Mouse (Mus musculus) liver, adult 2 months (tissue): Measurements from ENCODE around the gene Card10. TPM values are rescaled to one million over a fixed set of nuclear protein-coding genes. Genes with fewer than 3 reads are reported as not detected.

ENCODE experiments used
- DNase-seq: peaks from one replicate; pipeline ENCODE4 v3.0.0-alpha.2; 2011; ENCODE audit warnings: low read depth, low spot score; ENCODE audit errors: extremely low read depth
- H3K27ac ChIP-seq: fragments of 200-500 bp; replicated peaks from 2 replicates; pipeline ENCODE4 v1.5.1; 2012; ENCODE audit warnings: low read depth, mild to moderate bottlenecking, control low read depth, inconsistent platforms, low read length; ENCODE audit not compliant: insufficient read depth
- H3K27me3 ChIP-seq: fragments of 200-500 bp; 2 replicates; pipeline ENCODE4 v1.6.1; 2012; ENCODE audit warnings: mild to moderate bottlenecking, moderate library complexity, low read length, inconsistent platforms; ENCODE audit not compliant: control insufficient read depth, insufficient read depth
- H3K36me3 ChIP-seq: fragments of 200-500 bp; 2 replicates; pipeline ENCODE4 v1.6.1; 2012; ENCODE audit warnings: low read length, inconsistent platforms; ENCODE audit not compliant: control insufficient read depth, insufficient read depth
- H3K4me1 ChIP-seq: fragments of 200-500 bp; 2 replicates; pipeline ENCODE4 v1.6.1; 2011; ENCODE audit warnings: low read length; ENCODE audit not compliant: control insufficient read depth, insufficient read depth
- H3K4me3 ChIP-seq: fragments of 200-500 bp; 2 replicates; pipeline ENCODE4 v1.5.1; 2011; ENCODE audit warnings: low read depth, mild to moderate bottlenecking, control low read depth, low read length, moderate library complexity; ENCODE audit not compliant: insufficient read depth
- H3K79me2 ChIP-seq: fragments of 200-500 bp; 2 replicates; pipeline ENCODE4 v1.6.1; 2012; ENCODE audit warnings: inconsistent platforms, mild to moderate bottlenecking, low read length, moderate library complexity; ENCODE audit not compliant: control insufficient read depth, insufficient read depth
- H3K9ac ChIP-seq: fragments of 200-500 bp; 2 replicates; pipeline ENCODE4 v1.6.1; 2012; ENCODE audit warnings: low read depth, mild to moderate bottlenecking, control low read depth, inconsistent platforms, low read length
- CTCF ChIP-seq: fragments of 200-500 bp; IDR thresholded peaks from 2 replicates; pipeline ENCODE4 v1.5.1; 2011; ENCODE audit warnings: low read depth, low read length, control low read depth
- POLR2A ChIP-seq: fragments of 200-500 bp; IDR thresholded peaks from 2 replicates; pipeline ENCODE4 v1.6.1; 2011; ENCODE audit warnings: low read length, control low read depth; ENCODE audit not compliant: insufficient read depth; ENCODE audit errors: extremely low read depth
- WGBS: fragments of 180-500 bp; shearing (Covaris S2); methylation state at CpG from one replicate; pipeline ENCODE4 v1.1.7; 2018; 5-methylcytosine and 5-hydroxymethylcytosine counted together
- polyA plus RNA-seq: library from polyadenylated mRNA; depleted of rRNA; stranded (reverse); fragments of >200 nt; gene quantifications from 2 replicates; pipeline ENCODE4 v1.2.3, GENCODE M21; 2012
- total RNA-seq: library from RNA; depleted of rRNA; stranded (reverse); fragments of >200 nt; gene quantifications from 2 replicates; pipeline ENCODE4 v1.2.3, GENCODE M21; 2014

The Card10 gene
- total and polyA plus RNA-seq, 2 experiments = 2.7 to 18.7 TPM

GRCm38 (mm10) chr15:78790990-78791389 is 11.9 kb downstream of the Card10 start:
- Histone ChIP-seq H3K27ac (peak overlapping the region; percentile 47), H3K4me3 (no peak overlapping the region), H3K79me2 (peaks cover 4% of the 10 kb centered on the region; the same call in 1 of the 2 replicates), H3K36me3 (peaks cover 2% of the 10 kb centered on the region; the same call in 1 of the 2 replicates), H3K9ac (peak overlapping the region; percentile 12; the same call in 1 of the 2 replicates), H3K4me1 (peaks cover 10% of the 10 kb centered on the region), H3K27me3 (no peaks in the 10 kb centered on the region)
- TF ChIP-seq POLR2A (no peak), CTCF (no peak)
- no peak for DNase-seq
- 87% methylated on average over 12 of the region's 12 CpGs for WGBS

GRCm38 (mm10) chr15:78790451-78790850 is 12.4 kb downstream of the Card10 start:
- Histone ChIP-seq H3K27me3 (no peaks in the 10 kb centered on the region), H3K4me1 (peaks cover 9% of the 10 kb centered on the region), H3K79me2 (peaks cover 4% of the 10 kb centered on the region; the same call in 1 of the 2 replicates), H3K9ac (peak overlapping the region; percentile 12), H3K36me3 (peaks cover 2% of the 10 kb centered on the region; the same call in 1 of the 2 replicates), H3K27ac (peak overlapping the region; percentile 47), H3K4me3 (no peak overlapping the region)
- TF ChIP-seq CTCF (no peak), POLR2A (no peak)
- 17% methylated on average over 4 of the region's 4 CpGs for WGBS
- peak; percentile 67 for DNase-seq

GRCm38 (mm10) chr15:78789721-78790323 is 13.0 kb downstream of the Card10 start:
- no peak for TF ChIP-seq POLR2A
- no peak for DNase-seq
- WGBS = 90% methylated on average over 13 of the region's 13 CpGs

GRCm38 (mm10) chr15:78788042-78788441 is 14.8 kb downstream of the Card10 start:
- Histone ChIP-seq H3K4me1 (peaks cover 9% of the 10 kb centered on the region), H3K36me3 (peaks cover 2% of the 10 kb centered on the region; the same call in 1 of the 2 replicates), H3K27me3 (no peaks in the 10 kb centered on the region), H3K27ac (peak overlapping the region; percentile 50), H3K4me3 (no peak overlapping the region), H3K79me2 (no peaks in the 10 kb centered on the region; the same call in 1 of the 2 replicates), H3K9ac (no peak overlapping the region)
- no peak for TF ChIP-seq POLR2A
- no peak for TF ChIP-seq CTCF
- 88% methylated on average over 3 of the region's 3 CpGs for WGBS
- no peak for DNase-seq

More at GRCm38 (mm10) chr15:78789721-78790323, 13.0 kb downstream of the Card10 start:
- Histone ChIP-seq H3K79me2 (no peaks in the 10 kb centered on the region; the same call in 1 of the 2 replicates), H3K36me3 (peaks cover 2% of the 10 kb centered on the region; the same call in 1 of the 2 replicates), H3K9ac (no peak overlapping the region), H3K4me3 (no peak overlapping the region), H3K4me1 (peaks cover 9% of the 10 kb centered on the region), H3K27ac (no peak overlapping the region), H3K27me3 (no peaks in the 10 kb centered on the region)

GRCm38 (mm10) chr15:78787287-78787856 is 15.5 kb downstream of the Card10 start:
- H3K27ac ChIP-seq = peak overlapping the region; percentile 15
- H3K27me3 ChIP-seq = no peaks in the 10 kb centered on the region
- 79% methylated on average over 9 of the region's 9 CpGs for WGBS
- TF ChIP-seq CTCF (no peak), POLR2A (no peak)
- H3K9ac ChIP-seq = no peak overlapping the region
- no peak overlapping the region for H3K4me3 ChIP-seq
- H3K79me2 ChIP-seq = no peaks in the 10 kb centered on the region
- peaks cover 9% of the 10 kb centered on the region for H3K4me1 ChIP-seq
- H3K36me3 ChIP-seq = peaks cover 2% of the 10 kb centered on the region; the same call in 1 of the 2 replicates
- no peak for DNase-seq

GRCm38 (mm10) chr15:78786411-78786818 is 16.4 kb downstream of the Card10 start:
- H3K9ac ChIP-seq = 0 out of 2 replicates have a peak overlapping the region, but pooled peaks have one; percentile 8
- H3K4me3 ChIP-seq = no peak overlapping the region
- TF ChIP-seq CTCF (no peak), POLR2A (no peak)
- no peaks in the 10 kb centered on the region for H3K27me3 ChIP-seq
- peak overlapping the region; percentile 34; the same call in 1 of the 2 replicates for H3K27ac ChIP-seq
- 72% methylated on average over 9 of the region's 9 CpGs for WGBS
- H3K36me3 ChIP-seq = no peaks in the 10 kb centered on the region
- no peak for DNase-seq
- no peaks in the 10 kb centered on the region for H3K79me2 ChIP-seq
- H3K4me1 ChIP-seq = peaks cover 9% of the 10 kb centered on the region
